Mouse (Mus musculus) mouse embryonic stem cell (cell line): Measurements from ENCODE around the gene Usp4.

ENCODE experiments used
- in situ Hi-C, 2 experiments: fragments of 300-500 bp; cut with MboI; formaldehyde crosslinking; loops; 1 replicate in 1 of 2; 3 replicates in 1 of 2; pipeline ENCODE4 v1.14.3; 2019 to 2020; ENCODE audit warnings: low sequenced_read_pairs in 2 of 2, low pct_unique_long_range_greater_than_20kb in 1 of 2, mixed read lengths in 1 of 2; ENCODE audit not compliant: unreplicated experiment in 1 of 2

Usp4 gene

GRCm38 (mm10) chr9:108395427-108395826 lies 47.8 kb downstream of the Usp4 start:
- in situ Hi-C loops = no loop called here

GRCm38 (mm10) chr9:108398324-108398723 lies 50.7 kb downstream of the Usp4 start:
- in situ Hi-C loops = no loop called here

- in situ Hi-C loops = no loop called here
Observed at GRCm38 (mm10) chr9:108401186-108401960, 53.7 kb downstream of the Usp4 start.

GRCm38 (mm10) chr9:108403081-108403480 lies 55.4 kb downstream of the Usp4 start:
- in situ Hi-C loops = no loop called here

GRCm38 (mm10) chr9:108404451-108404850 lies 56.8 kb downstream of the Usp4 start:
- in situ Hi-C loops = no loop called here

- in situ Hi-C loops = no loop called here
Observed at GRCm38 (mm10) chr9:108409535-108409934, 61.9 kb downstream of the Usp4 start.

GRCm38 (mm10) chr9:108411381-108411942 lies 63.8 kb downstream of the Usp4 start:
- in situ Hi-C loops = no loop called here

- in situ Hi-C loops = no loop called here
Observed at GRCm38 (mm10) chr9:108412221-108412620, 64.6 kb downstream of the Usp4 start.

- in situ Hi-C loops = no loop called here
Observed at GRCm38 (mm10) chr9:108428384-108428783, 80.7 kb downstream of the Usp4 start, which contains the start of gene Ccdc36. Gene Ccdc36 (minus strand): TSS chr9:108428484.

GRCm38 (mm10) chr9:108431431-108432067 lies 83.9 kb downstream of the Usp4 start:
- in situ Hi-C loops = no loop called here

GRCm38 (mm10) chr9:108436182-108436581 lies 88.5 kb downstream of the Usp4 start, which contains the start of gene BC048562:
Gene BC048562 (plus strand): TSS chr9:108436482.
- in situ Hi-C loops = no loop called here

- in situ Hi-C loops = no loop called here
Observed at GRCm38 (mm10) chr9:108439176-108439575, 91.5 kb downstream of the Usp4 start.

GRCm38 (mm10) chr9:108440485-108440884 lies 92.8 kb downstream of the Usp4 start:
- in situ Hi-C loops = no loop called here

GRCm38 (mm10) chr9:108441236-108441919 lies 93.7 kb downstream of the Usp4 start:
- in situ Hi-C loops = no loop called here
